Mouse (Mus musculus) kidney, postnatal 36 days (tissue): ENCODE measurements around the gene Ntrk2.

ENCODE experiments used
- DNase-seq, 2 experiments: peaks; one replicate each; pipeline ENCODE4 v3.0.0; 2021 to 2022; ENCODE audit warnings: mixed read lengths in 2 of 2

Ntrk2 gene

DNA sequence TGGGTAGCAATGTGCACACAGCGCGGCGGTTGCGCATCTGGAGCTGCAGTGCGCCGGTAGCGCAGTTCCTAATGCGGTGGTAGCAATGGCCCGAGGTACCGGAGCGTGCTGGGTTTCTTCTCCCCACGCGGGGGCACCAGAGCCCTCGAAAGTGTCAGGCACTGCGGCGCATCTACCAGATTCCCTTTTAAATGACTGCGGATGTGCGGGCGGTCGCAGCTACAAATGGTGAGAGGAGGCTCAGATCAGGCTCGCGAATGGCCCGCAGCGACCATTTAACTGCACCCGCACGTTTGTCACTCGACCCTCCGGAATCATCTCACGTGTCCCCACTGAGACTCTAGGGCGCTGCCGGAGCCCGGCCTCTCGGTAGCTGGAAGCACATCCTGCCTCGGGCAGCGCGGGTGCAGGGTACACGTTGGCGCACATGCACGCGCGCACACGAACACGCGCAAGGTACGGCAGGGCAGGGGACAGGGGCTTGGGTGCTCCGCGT is at the start of gene Ntrk2:
Ntrk2 (plus strand) TSS at position 173 of the 496 bp plus-strand sequence.
- DNase-seq, result peak; percentile 49 to 83

DNA sequence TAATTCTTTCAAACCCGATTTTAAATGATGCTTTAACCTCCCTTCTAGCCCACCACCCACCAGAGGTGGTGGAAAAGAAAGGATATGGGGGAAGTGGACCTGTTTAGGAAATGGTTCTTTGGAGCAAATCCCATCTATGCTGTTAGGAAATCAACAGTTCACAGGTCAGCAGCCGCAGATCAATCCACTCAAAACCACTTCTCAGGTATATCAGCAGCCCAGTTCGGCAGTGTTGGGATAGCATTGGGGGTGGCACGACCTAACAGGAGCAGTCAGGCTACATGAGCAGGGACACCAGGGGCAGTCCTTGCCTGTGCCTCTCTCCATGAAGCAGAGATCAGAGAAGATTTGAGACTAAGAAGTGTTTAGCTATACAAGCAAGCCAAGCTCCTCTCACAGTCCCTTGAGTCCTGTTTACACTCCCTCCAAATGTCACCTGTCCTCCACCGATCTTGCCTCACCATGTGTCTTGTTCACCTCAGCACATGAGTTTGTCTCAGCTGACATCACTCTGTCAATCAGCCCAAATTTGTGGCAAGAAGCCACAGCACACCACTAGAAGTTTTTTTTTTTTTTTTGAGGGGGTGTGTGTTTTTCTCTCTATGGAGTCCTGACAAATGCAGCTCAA is 45.3 kb upstream of the Ntrk2 start:
- no peak for DNase-seq

DNA sequence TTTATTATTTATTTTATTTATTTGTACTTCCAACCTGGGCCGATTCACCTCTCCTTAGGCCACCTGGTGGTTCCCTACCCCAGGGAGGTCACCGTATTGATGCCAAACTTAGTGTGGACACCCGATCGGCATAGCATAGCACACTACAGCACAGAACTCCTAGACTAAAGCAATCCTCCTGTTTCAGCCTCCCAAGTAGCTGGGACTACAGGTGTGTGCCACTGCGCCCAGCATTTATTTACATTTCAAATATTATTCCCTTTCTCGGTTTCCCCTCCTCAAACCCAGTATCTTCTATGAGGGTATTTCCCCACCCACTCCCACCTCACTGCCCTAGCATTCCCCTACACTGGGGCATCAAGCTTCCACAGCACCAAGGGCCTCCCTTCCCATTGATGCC is 38.1 kb upstream of the Ntrk2 start:
- DNase-seq, result no peak

DNA sequence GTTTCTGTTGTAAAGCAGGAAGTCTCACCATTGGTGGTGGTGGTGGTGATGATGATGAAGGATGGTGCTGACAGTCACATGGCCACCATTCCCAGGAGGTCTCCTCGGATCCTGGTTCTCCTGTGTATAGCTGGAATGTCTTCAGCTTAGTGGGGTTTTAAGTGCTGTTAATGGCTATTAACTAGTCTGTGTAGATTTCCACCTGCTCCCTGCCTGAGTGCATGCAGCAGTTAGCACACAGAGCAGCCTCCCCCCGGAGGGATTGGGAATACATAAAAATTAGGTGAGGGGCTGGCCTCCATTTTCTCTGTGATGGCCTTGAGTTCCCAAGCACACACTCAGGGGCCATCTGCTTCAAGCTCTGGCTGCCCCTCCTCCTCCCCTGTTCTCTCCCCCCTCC is 36.9 kb upstream of the Ntrk2 start:
- no peak for DNase-seq

DNA sequence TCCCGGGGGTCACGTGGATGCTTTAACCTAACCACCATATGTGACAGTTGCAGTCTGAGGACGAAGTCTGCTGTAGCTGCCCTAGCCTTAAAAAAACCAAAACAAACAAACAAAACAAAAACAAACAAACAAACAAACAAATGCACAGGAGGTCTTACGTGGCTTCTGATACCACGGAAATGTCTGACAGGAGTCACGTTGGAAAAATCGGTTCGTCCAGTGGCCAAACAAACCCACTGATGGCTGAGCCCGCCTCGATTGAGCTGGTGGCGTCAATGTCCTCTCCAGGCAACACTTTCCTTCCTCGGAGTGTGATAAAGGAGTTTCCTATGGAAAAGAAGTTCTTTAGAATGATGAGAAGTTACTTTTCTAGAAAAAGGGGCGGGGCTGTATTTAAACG is 27.1 kb upstream of the Ntrk2 start:
- no peak for DNase-seq

DNA sequence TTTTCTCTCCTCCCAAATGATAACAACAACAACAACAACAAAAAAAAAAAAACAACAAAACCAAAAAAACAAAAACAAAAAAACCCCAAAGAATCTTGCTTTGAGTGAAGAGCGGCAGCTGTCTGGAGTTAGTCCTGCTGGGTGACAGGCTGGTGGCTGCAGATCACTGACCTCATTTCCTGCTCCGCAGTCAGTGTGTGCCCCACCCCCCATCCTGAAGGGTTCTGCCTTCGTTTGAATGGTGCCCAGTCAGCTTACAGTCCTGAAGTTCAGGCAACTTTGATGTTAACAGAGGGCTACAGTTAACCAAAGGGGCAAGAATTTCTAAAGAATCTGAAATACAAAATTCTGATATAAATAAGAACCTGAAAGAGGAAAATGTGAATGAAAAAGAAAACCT is 19.9 kb upstream of the Ntrk2 start:
- DNase-seq, result no peak

DNA sequence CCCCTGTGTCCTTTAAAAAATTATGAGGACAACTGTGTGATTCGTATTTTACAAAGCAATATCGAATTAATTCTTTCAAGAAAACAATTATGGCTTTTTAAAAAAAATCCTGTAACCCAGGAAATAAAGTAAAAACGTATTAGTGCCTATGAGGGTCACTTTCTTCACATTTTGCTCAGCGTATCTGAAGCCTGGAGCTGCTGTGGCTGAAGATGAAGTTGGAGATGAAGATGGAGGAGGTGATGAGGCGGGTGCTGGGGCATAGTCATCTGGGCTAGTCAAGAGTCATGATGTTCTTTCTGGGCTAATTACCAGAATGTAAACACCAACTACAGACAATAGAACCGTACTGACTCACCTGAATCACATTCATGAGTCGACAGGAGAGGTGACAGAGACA is 15.6 kb upstream of the Ntrk2 start:
- no peak for DNase-seq

DNA sequence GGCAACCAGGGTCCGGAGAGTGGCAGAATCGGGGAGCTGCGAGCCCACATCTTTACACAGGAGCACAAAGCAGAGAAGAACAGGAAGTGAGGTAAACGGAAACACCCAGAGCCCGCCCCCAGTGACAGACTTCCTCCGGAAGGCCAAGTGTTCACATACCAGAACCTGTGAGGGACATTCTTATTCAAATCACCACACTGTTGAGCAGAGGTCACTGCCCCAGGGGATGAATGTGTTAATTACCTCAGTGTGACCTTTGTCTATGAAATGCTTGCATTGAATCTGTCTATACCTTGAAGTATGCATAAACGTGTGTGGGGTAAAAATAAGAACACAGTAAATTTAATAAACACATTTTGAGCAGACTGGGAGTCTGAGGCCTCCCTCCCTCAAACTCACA is 9.0 kb upstream of the Ntrk2 start:
- no peak for DNase-seq

DNA sequence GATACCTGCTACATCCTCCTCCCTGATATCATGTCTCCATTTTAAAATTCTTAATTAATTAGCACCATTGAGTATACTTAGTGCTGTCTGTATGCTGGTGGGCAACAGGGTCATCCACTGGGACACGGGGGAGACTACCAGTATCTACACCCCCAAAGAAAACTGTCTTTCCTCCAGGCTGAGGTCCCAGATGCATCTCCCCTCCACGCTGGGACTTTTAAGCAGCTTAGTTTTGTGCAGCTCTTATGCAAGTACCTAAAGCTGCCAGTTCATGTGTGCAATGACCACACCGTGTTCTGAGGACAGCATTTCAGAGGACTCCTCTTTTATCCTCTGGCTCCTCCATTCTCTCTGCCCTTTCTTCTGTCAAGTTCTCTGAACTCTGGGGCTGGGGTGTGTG is 5.1 kb upstream of the Ntrk2 start:
- no peak for DNase-seq

DNA sequence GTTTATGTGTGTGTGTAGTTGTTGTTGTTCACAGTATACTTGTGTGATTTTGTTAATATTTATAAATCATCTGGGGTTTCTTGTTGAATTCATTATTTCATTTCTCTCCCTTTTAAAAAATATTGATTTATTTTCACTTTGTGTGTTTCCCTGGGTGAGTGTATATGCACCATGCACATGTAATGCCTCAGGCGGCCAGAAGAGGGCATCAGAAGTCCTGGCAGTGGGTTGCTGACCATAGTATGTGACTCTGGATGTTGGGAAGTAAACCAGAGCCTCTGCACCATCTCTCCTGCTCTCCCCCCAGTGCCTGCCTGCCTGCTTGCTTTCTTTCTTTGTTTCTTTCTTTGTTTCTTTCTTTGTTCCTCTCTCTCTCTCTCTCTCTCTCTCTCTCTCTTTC is 2.5 kb upstream of the Ntrk2 start:
- no peak for DNase-seq

DNA sequence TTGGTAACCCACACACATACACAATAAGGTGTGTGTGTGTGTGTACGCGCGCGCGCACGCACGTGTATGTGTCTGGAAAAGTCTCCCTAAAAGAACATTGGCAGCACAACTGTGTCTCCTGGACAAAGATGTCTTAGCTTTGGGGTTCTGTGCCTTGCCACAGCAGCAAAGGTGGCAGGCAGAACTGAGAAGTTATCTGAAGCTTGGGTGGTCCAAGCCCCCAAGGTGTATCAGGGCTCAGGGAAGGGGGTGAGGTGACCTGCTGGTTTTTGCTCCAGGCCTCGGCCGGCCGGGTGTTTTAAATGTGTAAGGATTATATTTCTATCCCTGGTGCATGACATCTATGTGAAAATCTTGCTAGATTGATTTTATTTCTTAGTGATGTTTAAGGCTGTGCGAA is 536 bp upstream of the Ntrk2 start:
- DNase-seq, result no peak

DNA sequence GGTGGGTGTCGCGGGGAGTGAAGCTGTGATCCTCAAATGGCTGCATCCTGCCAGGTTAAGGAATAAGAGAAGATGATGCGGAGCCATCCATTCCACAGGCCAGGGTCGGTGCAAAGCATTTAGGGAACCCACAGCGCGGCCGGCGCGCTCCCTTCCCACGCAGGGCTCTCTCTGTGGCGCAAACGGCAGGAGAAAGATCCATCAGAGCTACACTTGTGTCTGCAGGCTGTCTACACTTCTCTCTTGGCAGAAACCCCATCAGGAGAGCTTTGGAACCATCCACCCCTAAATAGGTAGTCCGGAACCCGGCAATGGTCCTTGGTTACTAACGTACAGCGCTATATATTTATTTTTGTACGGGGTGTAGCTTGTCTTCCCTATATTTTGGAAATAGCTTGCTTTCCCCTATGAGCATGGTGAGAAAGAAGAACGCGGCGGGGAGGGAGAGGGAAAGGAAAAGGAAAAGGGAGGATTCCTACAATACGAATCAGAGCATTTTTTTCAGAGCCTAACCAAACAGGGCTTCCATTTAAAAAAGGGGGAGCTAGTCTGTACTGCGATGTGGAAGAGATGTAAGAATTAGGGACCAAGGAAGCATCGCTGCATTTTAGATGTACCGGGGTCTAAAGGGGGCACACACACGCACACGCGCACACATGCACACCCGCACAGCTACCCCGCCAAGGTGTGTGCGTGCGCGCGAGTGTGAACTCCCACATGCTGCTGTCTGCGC is 693 bp downstream of the Ntrk2 start:
- DNase-seq, result no peak

DNA sequence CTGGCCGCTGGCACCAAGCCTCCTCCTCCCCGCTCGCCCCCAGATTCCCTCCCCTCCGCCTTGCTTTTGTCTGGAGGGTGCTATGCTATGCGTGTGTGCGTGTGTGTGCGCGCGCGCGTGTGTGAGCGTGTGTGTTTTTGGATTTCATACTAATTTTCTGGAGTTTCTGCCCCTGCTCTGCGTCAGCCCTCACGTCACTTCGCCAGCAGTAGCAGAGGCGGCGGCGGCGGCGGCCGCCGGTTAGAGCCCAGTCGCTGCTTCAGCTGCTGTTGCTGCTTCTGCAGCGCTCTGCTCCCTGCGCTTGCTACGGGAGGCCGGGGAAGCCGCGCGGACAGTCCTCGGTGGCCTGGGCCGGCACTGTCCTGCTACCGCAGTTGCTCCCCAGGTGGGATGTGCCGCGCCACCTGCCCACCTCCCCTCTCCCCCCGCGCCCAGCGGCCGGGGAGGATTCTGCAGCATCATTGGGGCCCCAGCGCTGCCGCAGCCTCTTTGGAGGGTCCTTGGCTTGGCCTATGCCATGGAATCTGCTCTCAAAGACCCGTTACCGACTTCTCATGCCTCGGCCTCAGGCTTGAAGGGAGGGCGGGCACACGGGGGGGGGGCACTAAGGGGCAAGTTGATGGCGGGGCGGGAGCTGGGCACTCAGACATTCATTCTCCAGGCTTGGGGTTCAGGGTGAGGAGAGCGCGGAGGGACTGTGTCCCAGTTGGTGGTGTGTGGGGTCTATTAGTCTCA is 1.4 kb downstream of the Ntrk2 start:
- DNase-seq, result peak in 1 of 2 experiments; percentile 25

DNA sequence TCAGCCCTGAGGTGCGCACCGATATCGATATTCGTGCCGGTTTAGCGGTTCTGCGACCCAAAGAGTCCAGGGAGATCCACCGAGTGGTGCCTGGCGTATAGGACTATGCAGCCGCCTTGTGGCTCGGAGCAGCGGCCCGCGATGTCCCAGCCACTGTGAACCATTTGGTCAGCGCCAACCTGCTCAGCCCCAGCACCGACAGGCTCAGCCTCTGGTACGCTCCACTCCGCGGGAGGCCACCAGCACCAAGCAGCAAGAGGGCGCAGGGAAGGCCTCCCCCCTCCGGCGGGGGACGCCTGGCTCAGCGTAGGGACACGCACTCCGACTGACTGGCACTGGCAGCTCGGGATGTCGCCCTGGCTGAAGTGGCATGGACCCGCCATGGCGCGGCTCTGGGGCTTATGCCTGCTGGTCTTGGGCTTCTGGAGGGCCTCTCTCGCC is 2.0 kb downstream of the Ntrk2 start:
- no peak for DNase-seq

DNA sequence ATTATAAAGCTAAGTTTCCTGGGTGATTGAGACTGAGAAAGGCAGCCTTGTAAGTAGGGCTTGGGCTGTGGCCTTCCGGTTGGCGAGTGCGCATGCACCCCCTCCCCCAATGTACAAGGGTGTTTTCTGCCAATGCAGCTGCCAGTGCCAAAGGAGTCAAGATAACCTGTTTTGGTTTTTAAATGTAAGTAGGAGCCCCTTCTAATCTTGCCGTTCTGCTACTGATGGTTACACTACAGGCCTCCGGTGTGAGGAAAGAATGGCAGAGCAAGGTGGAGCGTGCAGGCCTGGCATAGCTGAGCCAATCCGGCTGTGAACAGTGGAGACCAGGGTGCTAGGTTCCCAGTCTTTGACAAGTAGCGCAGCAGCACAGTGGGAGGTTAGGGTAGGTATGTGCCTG is 3.6 kb downstream of the Ntrk2 start:
- no peak for DNase-seq

DNA sequence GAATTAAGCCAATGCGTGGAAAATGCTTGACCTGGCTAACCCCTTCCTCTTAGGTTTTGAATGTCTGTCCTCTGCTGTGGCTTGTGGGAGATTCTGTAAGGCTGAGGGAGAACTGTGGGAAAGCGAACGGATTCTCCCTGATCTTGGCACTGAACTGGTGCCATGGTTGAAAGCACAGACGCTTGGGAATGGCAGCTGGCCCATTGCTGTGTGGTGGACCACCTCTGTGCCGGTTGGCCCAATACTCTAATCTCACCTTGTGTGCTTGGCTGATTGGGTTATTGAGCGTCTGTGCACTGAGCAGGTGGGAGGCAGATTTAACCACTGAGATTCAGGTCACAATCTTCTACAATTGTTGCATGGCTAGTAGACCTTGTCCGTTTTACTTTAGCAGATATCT is 18.4 kb downstream of the Ntrk2 start:
- DNase-seq, result no peak

DNA sequence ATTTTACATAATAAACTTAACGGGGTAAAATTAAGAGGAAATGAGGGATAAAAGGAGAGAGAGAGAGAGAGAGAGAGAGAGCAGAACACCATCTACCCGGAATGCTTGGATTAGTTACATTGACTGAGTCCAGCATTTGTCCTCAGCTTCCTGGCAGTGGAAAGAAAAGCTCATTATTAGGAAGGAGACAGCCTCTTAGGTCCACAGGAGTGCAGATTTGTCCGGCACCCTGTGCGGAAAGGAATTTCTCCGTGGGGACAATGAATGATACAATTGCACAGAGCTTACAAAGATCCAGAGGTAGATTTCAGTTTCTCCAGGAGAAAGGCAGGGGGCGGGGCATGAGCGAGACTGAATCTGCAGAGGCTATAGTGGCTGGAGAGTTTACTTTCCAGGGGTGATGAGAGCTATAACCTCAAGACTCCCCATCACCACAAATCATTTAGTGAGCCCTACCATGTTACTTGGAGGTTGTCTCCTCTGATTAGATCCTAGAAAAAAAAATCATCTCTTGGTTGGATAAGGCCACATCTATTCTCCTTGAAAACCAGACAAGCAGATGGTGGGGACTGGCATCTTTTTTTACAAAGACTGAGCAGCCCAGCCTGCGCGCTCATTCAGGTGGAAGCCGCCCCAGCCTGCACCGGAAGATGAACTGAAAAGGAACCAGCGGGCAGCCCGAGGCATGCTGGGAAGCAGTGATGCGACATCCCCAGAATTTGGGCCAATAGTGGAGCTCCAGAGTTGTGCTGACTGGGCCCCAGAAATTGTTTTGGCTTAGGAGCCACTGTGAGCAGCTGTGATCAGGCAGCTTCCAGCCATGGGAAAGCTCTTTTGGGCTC is 20.2 kb downstream of the Ntrk2 start:
- no peak for DNase-seq

DNA sequence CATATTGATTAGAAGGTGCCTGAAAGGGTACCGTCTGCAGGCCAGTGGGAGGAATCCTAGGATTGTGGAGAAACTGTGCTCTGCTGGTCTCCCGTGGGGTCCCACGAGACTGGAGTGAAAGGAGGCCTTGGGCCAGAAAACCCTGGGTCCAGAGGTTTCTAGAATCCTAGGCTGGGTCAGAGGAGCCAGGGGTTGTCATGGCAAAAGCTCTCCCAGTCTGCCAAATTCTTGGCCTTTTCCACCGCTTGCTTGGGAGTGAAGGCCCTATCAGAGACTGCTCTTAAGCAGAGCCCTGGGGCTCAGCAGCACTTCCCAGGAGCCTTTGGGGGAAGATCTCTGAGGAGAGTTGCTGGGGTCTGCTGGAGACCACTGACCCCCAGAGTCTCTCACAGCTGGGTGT is 25.6 kb downstream of the Ntrk2 start:
- DNase-seq, result no peak

DNA sequence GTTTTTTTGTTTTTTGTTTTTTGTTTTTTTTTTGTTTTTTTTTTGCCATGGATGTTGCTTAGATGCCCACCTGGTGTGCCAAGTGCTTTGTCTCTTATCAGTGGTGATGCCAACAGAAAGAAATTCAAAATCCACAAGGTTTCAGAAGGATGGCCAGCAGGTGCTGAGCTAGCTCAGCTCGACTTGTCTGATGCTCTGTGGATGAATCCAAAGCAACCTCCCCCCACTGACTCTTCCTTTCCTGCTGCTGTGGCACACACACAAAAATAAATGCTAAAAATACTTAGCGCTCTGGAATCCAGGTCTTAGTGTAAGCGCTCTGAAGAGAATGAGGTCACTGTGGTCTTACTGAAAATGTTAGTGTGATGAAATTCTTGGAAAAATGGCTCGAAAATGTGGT is 28.4 kb downstream of the Ntrk2 start:
- DNase-seq, result no peak

DNA sequence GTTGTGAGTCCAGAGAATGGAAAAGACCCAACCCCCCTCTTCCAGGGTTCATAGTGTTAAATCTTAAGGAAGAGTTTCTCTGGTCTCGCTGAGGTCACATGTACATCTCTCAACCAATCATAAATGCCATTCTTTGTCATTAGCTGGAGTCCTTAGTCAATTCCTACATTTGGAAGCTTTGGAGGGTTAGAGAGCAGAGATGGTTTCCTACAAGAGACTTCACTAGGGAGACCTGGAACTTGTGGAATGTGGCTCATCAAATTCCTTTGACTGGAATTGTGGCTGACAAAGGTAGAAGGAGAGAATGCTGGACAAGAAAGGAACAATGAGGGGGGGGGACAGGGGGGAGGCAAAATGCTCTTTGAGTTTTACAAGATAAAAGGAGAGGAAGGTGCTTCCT is 30.5 kb downstream of the Ntrk2 start:
- DNase-seq, result no peak

DNA sequence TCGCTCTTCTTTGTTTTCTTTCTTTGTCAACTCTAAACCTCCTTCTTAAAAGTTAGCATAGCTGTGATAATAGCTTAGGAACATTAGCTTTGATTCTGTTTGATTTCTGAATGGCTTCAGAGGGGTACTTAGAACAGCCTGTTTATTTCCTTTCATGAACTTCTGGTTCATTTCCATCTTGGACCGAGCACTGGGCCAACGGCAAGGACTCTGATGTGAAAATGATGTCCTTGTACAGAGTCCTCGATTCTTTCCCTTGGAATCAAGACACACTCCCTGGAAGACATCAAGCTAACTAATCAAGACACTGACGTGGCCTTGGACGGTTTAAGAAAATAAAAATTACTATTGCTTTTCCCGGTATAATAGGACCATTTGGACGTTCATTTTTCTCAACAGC is 31.7 kb downstream of the Ntrk2 start:
- no peak for DNase-seq

DNA sequence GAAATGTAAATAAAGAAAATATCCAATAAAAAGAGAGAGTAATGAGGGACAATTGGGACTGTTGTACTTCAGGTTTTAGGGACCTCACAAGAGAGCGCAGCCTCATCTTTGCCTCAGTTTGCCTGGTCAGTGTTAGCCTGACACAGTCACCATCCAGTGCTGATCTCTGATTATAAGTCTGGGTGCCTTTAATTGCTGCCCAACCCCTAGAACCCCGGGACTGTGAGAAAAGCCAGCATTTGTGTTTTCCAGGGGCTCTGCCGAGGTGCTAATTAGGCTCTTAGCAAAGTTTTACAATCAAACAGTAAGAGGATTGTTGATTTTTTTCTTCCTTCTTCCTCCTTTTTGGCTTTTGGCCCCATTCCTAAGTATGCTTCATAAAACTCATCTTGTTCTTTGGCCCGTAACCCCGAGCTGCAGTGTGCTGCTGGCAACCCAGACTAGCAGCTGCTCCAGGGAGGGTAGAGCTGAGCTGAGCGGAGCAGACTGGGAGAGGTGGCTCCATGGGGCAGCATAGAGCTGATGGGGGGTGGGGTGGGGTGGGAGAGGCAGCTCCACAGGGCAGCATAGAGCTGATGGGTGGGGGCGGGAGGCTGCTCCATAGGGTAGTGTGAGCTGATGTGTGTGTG is 34.5 kb downstream of the Ntrk2 start:
- peak in 1 of 2 experiments; percentile 14 for DNase-seq

DNA sequence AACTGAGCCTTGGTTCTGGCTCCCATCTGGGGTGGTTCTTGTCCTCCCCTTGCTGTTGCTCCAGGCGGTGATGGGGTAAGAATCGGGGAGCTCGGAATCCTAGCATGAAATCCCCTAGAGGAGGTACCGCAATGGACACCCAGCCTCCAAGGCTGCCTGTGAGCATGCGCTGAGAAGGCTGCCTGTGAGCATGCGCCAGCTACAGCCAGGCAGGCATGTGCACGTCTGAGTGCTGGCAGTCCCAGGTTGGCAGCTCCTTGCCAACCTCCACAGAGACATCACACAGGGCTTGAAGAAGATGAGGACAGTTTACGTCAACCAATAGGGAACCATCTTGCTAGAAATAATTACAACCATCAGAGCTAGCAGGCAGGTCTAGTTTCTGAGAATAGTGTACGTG is 37.5 kb downstream of the Ntrk2 start:
- no peak for DNase-seq
